Comparison of ENCODE assay signal across 11 mouse cellular contexts in the genomic region with DNA sequence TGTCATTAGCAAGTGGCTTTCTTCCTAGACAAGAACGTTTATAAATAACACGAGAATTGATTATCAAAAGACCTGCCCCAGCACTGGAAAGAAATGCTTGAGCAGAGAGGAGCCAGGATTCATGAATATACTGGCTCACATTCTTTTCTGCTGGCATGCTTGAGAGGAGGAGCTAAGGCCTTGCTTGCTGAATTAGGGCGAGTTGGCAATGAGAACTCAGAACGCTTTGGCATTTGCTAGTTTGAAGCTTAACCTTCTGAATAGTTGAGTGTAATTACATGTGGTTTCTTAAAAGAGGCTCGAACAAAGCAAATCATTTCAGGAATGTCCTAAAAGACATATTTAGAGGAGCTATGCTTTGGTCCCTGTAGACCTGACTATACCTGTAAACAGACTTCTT.
A peak's percentile ranks its signal among the peaks of the same experiment; 100 is the strongest.
DNase-seq lines count a peak whose midpoint lies in the region; ATAC-seq lines count a peak whose summit lies in the region.
"Had no signal": no experiment of that assay in that cellular context is flagged by ENCODE, and none has a peak within 500 bp of the region (broad histone marks: within the 10 kb centered on the region; RNA-seq: fewer than 3 reads in every experiment).

No protein-coding gene starts in this region.

- H3K27me3 ChIP-seq in hindbrain, embryonic 12.5 days, result no peaks in the 10 kb centered on the region
- no peaks in the 10 kb centered on the region for H3K27me3 ChIP-seq in hindbrain, embryonic 13.5 days
- no peaks in the 10 kb centered on the region for H3K27me3 ChIP-seq in lung, embryonic 16.5 days (ENCODE audit: control insufficient read depth, insufficient read depth, low read depth, low read length)
- no peaks in the 10 kb centered on the region for H3K27me3 ChIP-seq in embryonic facial prominence, embryonic 13.5 days
- H3K27me3 ChIP-seq: hindbrain, embryonic 15.5 days had no signal

- no peaks in the 10 kb centered on the region for H3K9me3 ChIP-seq in hindbrain, embryonic 12.5 days (replicated peaks)
- H3K9me3 ChIP-seq in hindbrain, embryonic 13.5 days, result no peaks in the 10 kb centered on the region
- H3K9me3 ChIP-seq in lung, embryonic 16.5 days (ENCODE audit: control insufficient read depth, low read length), result no peaks in the 10 kb centered on the region
- H3K9me3 ChIP-seq in embryonic facial prominence, embryonic 13.5 days, result no peaks in the 10 kb centered on the region
- H3K9me3 ChIP-seq: hindbrain, embryonic 15.5 days; liver, embryonic 12.5 days had no signal

- H3K9ac ChIP-seq in hindbrain, embryonic 12.5 days, result no peak overlapping the region
- no peak overlapping the region for H3K9ac ChIP-seq in hindbrain, embryonic 13.5 days
- H3K9ac ChIP-seq in lung, embryonic 16.5 days (ENCODE audit: low read length), result no peak overlapping the region
- no peak overlapping the region for H3K9ac ChIP-seq in embryonic facial prominence, embryonic 13.5 days
- H3K9ac ChIP-seq: hindbrain, embryonic 15.5 days; liver, embryonic 12.5 days had no signal

- peaks cover 15% of the 10 kb centered on the region for H3K4me1 ChIP-seq in hindbrain, embryonic 12.5 days
- peaks cover 26% of the 10 kb centered on the region for H3K4me1 ChIP-seq in hindbrain, embryonic 13.5 days (replicated peaks)
- H3K4me1 ChIP-seq in lung, embryonic 16.5 days (replicated peaks; ENCODE audit: control insufficient read depth, insufficient read depth, low read length), result peaks cover 3% of the 10 kb centered on the region
- H3K4me1 ChIP-seq in embryonic facial prominence, embryonic 13.5 days, result peaks cover 42% of the 10 kb centered on the region
- H3K4me1 ChIP-seq: liver, embryonic 12.5 days had no signal

- no peak overlapping the region for H3K4me3 ChIP-seq in hindbrain, embryonic 12.5 days
- H3K4me3 ChIP-seq in hindbrain, embryonic 13.5 days, result no peak overlapping the region
- no peak overlapping the region for H3K4me3 ChIP-seq in lung, embryonic 16.5 days (ENCODE audit: low read length)
- no peak overlapping the region for H3K4me3 ChIP-seq in embryonic facial prominence, embryonic 13.5 days
- H3K4me3 ChIP-seq: hindbrain, embryonic 15.5 days; liver, embryonic 12.5 days had no signal

- no peak for DNase-seq in lung, postnatal 4 days
- DNase-seq in lung, postnatal 36 days, result peak; percentile 18
- DNase-seq in left cerebral cortex, adult 8-10 months (ENCODE audit: low spot score in 2 of 2), result no peak
- DNase-seq in gastrocnemius, postnatal 25 days, result no peak
- DNase-seq: thymus, postnatal 36 days had no signal

- ATAC-seq in hindbrain, embryonic 12.5 days (ENCODE audit: low FRiP score), result no peak
- ATAC-seq in hindbrain, embryonic 13.5 days (ENCODE audit: low FRiP score), result no peak
- peak; percentile 23; the same call in 1 of the 2 replicates for ATAC-seq in lung, embryonic 16.5 days (ENCODE audit: low read depth)
- no peak for ATAC-seq in embryonic facial prominence, embryonic 13.5 days (ENCODE audit: insufficient number of reproducible peaks, insufficient read depth, low FRiP score, low TSS enrichment, low read depth)
- ATAC-seq: liver, embryonic 12.5 days had no signal

- peak overlapping the region; percentile 17; the same call in 1 of the 2 replicates for H3K27ac ChIP-seq in hindbrain, embryonic 12.5 days
- no peak overlapping the region; the same call in 1 of the 2 replicates for H3K27ac ChIP-seq in hindbrain, embryonic 13.5 days
- H3K27ac ChIP-seq in lung, embryonic 16.5 days (ENCODE audit: low read length), result no peak overlapping the region
- H3K27ac ChIP-seq in embryonic facial prominence, embryonic 13.5 days, result peak overlapping the region; percentile 78
- H3K27ac ChIP-seq: hindbrain, embryonic 15.5 days; liver, embryonic 12.5 days had no signal

- no peaks in the 10 kb centered on the region for H3K36me3 ChIP-seq in hindbrain, embryonic 12.5 days
- H3K36me3 ChIP-seq in hindbrain, embryonic 13.5 days, result no peaks in the 10 kb centered on the region
- H3K36me3 ChIP-seq in lung, embryonic 16.5 days (ENCODE audit: control insufficient read depth, insufficient read depth, low read length), result no peaks in the 10 kb centered on the region
- no peaks in the 10 kb centered on the region for H3K36me3 ChIP-seq in embryonic facial prominence, embryonic 13.5 days
- H3K36me3 ChIP-seq: hindbrain, embryonic 15.5 days; liver, embryonic 12.5 days had no signal

- H3K4me2 ChIP-seq in hindbrain, embryonic 12.5 days (replicated peaks), result no peak overlapping the region
- H3K4me2 ChIP-seq in hindbrain, embryonic 13.5 days, result no peak overlapping the region
- H3K4me2 ChIP-seq in lung, embryonic 16.5 days (ENCODE audit: low read depth, low read length), result no peak overlapping the region
- H3K4me2 ChIP-seq in embryonic facial prominence, embryonic 13.5 days, result no peak overlapping the region
- H3K4me2 ChIP-seq: hindbrain, embryonic 15.5 days; liver, embryonic 12.5 days had no signal

- WGBS in hindbrain, embryonic 12.5 days, result 64% methylated on average over 5 of the region's 5 CpGs
- 60% methylated on average over 5 of the region's 5 CpGs for WGBS in hindbrain, embryonic 13.5 days
- 20% methylated on average over 5 of the region's 5 CpGs for WGBS in lung, embryonic 16.5 days
- WGBS in embryonic facial prominence, embryonic 13.5 days, result 28% methylated on average over 5 of the region's 5 CpGs

Comparison
In these comparisons a context has a peak if more than half of its experiments do, and no peak if none do; other contexts are left out.
1. H3K27ac ChIP-seq: peak in hindbrain, embryonic 12.5 days (single experiment) and embryonic facial prominence, embryonic 13.5 days (single experiment); none in hindbrain, embryonic 13.5 days (single experiment) and lung, embryonic 16.5 days (single experiment).